Mouse (Mus musculus) bone marrow macrophage, adult 2 months (primary cell): ENCODE measurements around the gene Cemip2. TPM values are rescaled to one million over a fixed set of nuclear protein-coding genes. Genes with fewer than 3 reads are reported as not detected.

ENCODE experiments used
- H3K27ac ChIP-seq: 2 replicates; pipeline ENCODE4 v1.5.1; 2012; ENCODE audit warnings: low read depth, low read length; ENCODE audit not compliant: insufficient read depth
- H3K4me1 ChIP-seq: 2 replicates; pipeline ENCODE4 v1.6.1; 2012; ENCODE audit warnings: low read length; ENCODE audit not compliant: control insufficient read depth, insufficient read depth
- H3K4me3 ChIP-seq: 2 replicates; pipeline ENCODE4 v1.5.1; 2012; ENCODE audit warnings: mild to moderate bottlenecking, low read length, moderate library complexity; ENCODE audit not compliant: insufficient read depth
- CTCF ChIP-seq: IDR thresholded peaks from 2 replicates; pipeline ENCODE4 v1.5.1; 2012; ENCODE audit warnings: low read depth, mild to moderate bottlenecking, low read length, moderate library complexity
- POLR2A ChIP-seq: IDR thresholded peaks from 2 replicates; pipeline ENCODE4 v1.6.1; 2012; ENCODE audit warnings: mild to moderate bottlenecking, low read depth, low read length, borderline replicate concordance
- polyA plus RNA-seq: library from polyadenylated mRNA; stranded (reverse); fragments of >200 nt; gene quantifications from 2 replicates; pipeline ENCODE4 v1.2.4, GENCODE M21; 2012; ENCODE audit not compliant: missing spikeins, insufficient read depth, insufficient read length

The Cemip2 gene
- polyA plus RNA-seq, 1 experiment = 5.5 TPM

DNA sequence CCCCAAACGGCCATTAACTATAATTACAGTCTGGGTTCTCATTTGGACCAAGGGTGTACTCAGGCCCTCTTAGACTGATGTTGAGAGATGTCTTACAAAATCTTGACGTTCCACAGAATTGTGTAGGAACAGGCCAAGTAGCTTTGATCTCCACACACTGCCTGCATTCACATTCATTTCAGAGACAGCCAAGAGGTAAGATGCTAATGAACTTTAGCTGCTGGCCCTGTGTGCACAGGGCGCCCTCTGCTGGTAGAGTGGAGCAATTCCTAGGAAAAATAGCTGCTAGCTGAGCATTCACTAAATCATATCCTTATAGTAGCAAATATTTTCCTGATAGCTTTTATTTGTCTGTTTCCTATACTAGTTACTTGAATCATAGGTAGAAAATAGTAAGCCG is 30.8 kb upstream of the Cemip2 start:
- H3K4me3 ChIP-seq = no peak overlapping the region
- H3K4me1 ChIP-seq = no peaks in the 10 kb centered on the region
- H3K27ac ChIP-seq = no peak overlapping the region
- peak; percentile 98 for TF ChIP-seq CTCF
- TF ChIP-seq POLR2A = no peak

DNA sequence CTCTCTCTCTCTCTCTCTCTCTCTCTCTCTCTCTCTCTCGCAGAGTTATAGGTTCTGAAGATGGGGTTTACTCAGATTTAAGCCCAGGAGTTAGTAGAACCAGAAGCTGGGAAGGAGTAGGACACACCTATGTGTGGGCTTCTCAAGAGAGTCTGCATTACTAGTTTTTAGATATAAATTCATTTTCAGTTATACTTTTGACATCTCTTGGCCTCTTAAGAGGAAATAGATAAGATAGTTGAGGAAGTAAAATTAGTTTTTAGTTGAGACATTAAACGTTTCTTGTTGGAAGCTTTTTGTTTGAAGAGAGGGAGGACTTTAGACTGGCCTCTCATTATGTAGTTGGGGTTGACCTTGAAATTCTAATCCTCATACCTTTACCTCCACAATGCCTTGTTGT is 28.0 kb upstream of the Cemip2 start:
- H3K4me3 ChIP-seq = no peak overlapping the region
- no peaks in the 10 kb centered on the region for H3K4me1 ChIP-seq
- TF ChIP-seq CTCF = no peak
- no peak for TF ChIP-seq POLR2A
- no peak overlapping the region for H3K27ac ChIP-seq

GRCm38 (mm10) chr19:21761676-21762075 is 16.5 kb upstream of the Cemip2 start:
- TF ChIP-seq CTCF (no peak), POLR2A (no peak)
- Histone ChIP-seq H3K27ac (no peak overlapping the region), H3K4me3 (no peak overlapping the region), H3K4me1 (no peaks in the 10 kb centered on the region)

GRCm38 (mm10) chr19:21764013-21764412 is 14.1 kb upstream of the Cemip2 start:
- no peaks in the 10 kb centered on the region for H3K4me1 ChIP-seq
- TF ChIP-seq CTCF = no peak
- no peak for TF ChIP-seq POLR2A

DNA sequence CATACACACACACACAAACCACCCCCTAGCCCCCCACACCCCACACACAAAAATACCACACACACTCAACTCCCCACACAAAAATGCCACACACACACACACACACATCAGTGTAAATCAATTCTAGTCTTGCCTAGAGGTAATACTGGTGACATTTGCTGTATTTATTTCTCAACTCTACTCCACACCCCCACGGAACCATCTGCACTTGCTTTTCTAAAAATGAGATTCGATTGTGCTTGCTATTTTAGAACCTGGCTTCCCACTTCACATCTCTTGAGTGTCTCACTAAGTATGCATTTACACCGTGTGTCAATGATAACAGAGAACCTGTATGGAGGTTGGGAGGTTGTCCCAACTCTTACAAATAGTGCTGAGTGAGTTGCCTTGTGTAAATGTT is 13.4 kb upstream of the Cemip2 start:
- TF ChIP-seq CTCF = no peak
- no peak for TF ChIP-seq POLR2A
- H3K4me1 ChIP-seq = no peaks in the 10 kb centered on the region
- H3K27ac ChIP-seq = no peak overlapping the region
- no peak overlapping the region for H3K4me3 ChIP-seq

More at GRCm38 (mm10) chr19:21764013-21764412, 14.1 kb upstream of the Cemip2 start:
- H3K4me3 ChIP-seq = no peak overlapping the region
- no peak overlapping the region for H3K27ac ChIP-seq

DNA sequence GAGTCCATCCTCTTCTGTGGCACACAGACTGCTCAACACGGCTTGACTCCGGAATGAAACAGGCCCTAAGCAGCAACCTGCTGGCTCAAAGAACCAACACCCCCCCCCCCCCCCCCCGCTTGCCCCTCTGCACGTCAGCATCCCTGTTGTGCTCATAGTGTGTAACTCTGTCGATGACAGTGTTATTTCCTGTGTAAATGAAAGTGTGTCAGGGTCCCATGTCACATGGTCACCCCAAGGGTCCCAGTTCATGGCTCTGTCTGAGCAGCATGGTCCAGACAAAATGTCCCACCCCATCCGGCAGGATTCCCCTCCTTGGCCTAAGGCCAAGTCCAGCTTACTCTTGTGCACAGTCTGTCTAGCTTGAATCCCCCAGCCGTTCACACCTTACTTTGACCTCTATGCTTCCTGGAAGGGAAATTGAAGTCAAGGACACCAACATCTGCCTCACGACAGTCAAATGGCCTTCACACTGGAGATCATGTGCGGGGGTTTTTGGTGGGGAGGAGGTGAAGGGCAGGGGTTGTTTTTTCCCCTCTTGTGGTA is 10.6 kb upstream of the Cemip2 start:
- H3K4me3 ChIP-seq = no peak overlapping the region
- TF ChIP-seq POLR2A (no peak), CTCF (no peak)
- no peaks in the 10 kb centered on the region for H3K4me1 ChIP-seq
- no peak overlapping the region for H3K27ac ChIP-seq

- Histone ChIP-seq H3K27ac (no peak overlapping the region), H3K4me1 (no peaks in the 10 kb centered on the region)
- TF ChIP-seq CTCF (no peak), POLR2A (no peak)
Measured at GRCm38 (mm10) chr19:21769796-21770195, 8.3 kb upstream of the Cemip2 start.

DNA sequence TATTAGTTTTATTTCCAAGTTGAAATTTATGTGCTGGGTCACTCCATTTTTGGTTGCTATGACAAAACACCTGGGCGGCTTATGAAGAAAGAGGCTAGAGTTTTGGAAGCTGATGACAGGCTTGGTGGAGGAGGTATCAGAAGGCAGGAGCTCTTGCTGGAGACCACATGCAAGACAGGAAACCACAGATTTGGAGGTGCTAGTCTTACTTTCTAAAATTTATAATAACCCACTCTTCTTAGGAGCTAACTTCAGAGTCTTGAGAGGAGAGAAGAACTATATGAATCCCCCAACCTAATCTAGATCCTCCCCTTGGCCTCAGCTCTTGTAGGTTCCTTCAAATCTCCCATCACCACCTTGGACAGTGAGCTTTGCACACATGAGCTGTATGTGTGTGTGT is 6.6 kb upstream of the Cemip2 start:
- H3K4me1 ChIP-seq = peaks cover 3% of the 10 kb centered on the region
- no peak overlapping the region for H3K4me3 ChIP-seq
- no peak overlapping the region for H3K27ac ChIP-seq
- no peak for TF ChIP-seq CTCF

More at GRCm38 (mm10) chr19:21769796-21770195, 8.3 kb upstream of the Cemip2 start:
- H3K4me3 ChIP-seq = no peak overlapping the region

- Histone ChIP-seq H3K4me1 (peaks cover 7% of the 10 kb centered on the region), H3K27ac (no peak overlapping the region), H3K4me3 (no peak overlapping the region)
- TF ChIP-seq POLR2A (no peak), CTCF (no peak)
Measured at GRCm38 (mm10) chr19:21773621-21774020, 4.5 kb upstream of the Cemip2 start.

DNA sequence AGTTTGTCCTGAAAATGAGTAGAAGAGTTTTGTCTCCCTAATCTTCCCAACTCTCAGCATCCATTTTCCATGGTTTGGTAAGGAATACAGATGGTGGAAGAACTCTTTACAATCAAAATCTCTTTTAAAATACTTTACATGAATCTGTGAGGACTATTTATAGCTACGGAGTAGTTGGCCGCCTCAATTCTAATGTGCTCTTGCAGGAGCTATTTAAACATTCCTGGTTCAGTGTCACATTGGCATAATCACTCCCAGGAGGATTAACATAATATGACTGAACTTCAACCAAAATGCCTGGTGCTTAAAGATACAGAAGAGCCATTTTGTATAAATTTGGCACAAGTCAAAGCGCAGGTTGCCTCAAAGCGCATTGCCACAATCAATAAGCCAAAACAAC is 2.5 kb upstream of the Cemip2 start:
- Histone ChIP-seq H3K27ac (no peak overlapping the region), H3K4me1 (peaks cover 16% of the 10 kb centered on the region), H3K4me3 (no peak overlapping the region)
- TF ChIP-seq POLR2A (no peak), CTCF (no peak)

GRCm38 (mm10) chr19:21776671-21777070 is 1.5 kb upstream of the Cemip2 start:
- H3K4me3 ChIP-seq = no peak overlapping the region
- TF ChIP-seq CTCF (no peak), POLR2A (no peak)
- H3K27ac ChIP-seq = peak overlapping the region; percentile 2; the same call in 1 of the 2 replicates
- peaks cover 21% of the 10 kb centered on the region for H3K4me1 ChIP-seq
